Mouse (Mus musculus) kidney, postnatal 36 days (tissue): Measurements from ENCODE around the gene Gm49388.

ENCODE experiments used
- DNase-seq, 2 experiments: peaks; one replicate each; pipeline ENCODE4 v3.0.0; 2021 to 2022; ENCODE audit warnings: mixed read lengths in 2 of 2

The Gm49388 gene

GRCm38 (mm10) chr7:127841340-127842000, 56.1 kb downstream of the Gm49388 start:
- DNase-seq = peak; percentile 95 to 96

- peak; percentile 90 to 92 for DNase-seq
Observed at GRCm38 (mm10) chr7:127842001-127842718, 56.8 kb downstream of the Gm49388 start.

- DNase-seq = no peak
Observed at GRCm38 (mm10) chr7:127849973-127850875, 64.8 kb downstream of the Gm49388 start.

- DNase-seq = no peak
Observed at GRCm38 (mm10) chr7:127850906-127851305, 65.5 kb downstream of the Gm49388 start.
